Mouse (Mus musculus): ENCODE data around the gene Slc2a4. TPM values are rescaled to one million over a fixed set of nuclear protein-coding genes. Genes with fewer than 3 reads are reported as not detected.

Slc2a4 gene
- polyA plus RNA-seq (2012): 0.54 and 1.5 TPM in 2 replicates

DNA sequence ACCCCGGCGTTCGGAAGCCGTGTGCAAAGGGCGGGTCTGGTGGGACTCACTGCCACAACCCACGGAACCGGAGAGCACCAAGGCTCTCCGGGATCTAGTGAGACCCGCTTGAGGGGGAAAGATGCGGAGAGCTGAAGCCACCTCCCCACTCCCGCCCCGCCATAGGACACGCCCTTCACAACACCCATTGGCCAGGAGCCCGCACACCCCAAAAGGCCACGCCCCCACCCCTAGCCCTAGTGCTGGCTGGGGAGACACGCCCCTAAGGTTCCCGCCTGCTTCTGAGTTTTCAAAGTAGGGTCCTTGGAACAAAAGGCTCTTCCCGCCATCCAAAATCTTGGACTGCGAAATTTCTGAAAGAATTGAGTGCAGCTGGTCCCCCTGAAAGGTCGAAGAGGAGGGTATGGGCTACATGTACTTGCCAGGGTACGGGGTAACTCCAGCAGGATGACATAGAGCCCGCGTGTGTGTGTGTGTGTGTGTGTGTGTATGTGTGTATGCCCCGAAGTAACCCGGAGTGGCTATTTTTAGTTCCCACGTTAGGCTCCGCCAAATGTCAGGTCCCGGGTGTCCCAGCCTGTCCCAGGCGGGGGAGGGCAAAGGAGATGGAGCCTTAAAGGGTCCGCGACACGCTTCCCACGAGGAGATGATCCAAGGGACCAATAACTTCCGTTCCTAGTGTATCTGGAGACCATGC lies at the start of gene Slc2a4:
Gene Slc2a4 (minus strand): TSS at position 123 of the 697 bp plus-strand sequence.

DNA sequence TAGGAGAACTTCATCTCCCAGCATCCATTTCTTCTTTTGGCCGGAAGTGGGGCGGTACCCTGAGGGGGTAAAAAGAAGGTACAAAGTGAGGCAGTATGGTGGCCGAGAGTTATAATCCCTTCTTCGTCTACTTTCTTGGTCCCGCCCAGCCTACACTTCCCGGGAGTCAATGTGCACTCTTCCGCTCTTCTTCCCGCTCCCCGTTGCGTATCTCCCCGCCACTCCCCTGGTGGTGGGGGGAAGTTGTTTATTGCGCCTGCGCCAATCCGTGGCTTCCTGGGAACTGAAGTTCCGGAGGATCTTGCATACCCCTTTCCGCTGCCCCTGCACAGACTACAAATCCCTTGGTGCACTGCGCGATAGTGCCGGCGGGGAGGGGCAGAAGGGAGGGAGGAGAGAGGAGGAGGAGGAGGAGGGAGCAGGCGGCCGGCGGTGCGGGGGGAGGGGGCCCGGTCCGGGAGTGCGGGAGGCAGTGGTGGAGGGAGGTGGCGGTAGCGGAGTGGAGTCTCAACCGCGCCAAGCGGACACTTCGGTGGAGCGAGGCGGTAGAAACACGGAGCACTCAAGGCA lies 47.5 kb upstream of the Slc2a4 start, which contains the start of gene Phf23:
Gene Phf23 (plus strand): TSS at position 387 of the 570 bp plus-strand sequence.

DNA sequence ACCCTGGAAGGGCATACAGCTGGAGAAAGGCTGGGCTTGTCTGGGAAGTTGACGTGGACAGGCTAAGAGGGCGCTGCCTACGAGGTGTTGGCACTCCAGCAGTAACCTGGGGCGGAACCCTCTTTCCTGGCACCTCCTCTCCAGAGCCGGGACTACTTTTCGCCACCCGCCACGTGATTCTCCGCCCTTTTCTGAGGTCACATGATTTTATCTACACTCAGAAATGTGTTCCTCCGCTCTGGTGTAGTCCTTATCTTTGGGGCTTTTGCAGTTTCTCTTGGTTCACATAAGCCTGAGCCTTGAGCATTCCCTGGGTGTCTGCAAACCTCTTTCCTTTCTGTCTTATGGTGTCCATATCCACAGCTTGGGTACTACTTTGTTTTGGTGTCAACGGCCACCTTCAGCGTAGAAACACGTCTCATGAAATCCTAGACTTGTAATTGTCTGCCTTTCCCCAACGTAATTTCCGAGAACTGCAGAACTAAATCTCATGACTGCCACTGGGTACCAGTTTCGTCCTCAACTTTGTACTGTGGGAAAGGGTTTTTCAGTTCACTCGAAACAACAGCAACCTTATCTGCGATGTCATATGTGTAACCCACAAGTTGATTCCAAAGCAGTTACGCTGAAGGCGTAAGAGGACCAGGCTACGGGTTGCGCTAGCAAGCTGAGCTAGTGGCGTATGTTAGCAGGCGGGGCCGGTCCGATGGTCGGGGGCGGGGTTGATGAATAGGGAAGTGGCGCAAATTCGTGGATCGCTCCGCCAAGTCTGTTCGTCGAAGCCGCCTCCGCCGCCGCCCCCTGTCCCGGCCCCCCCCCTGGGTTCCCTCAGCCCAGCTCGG lies 43.1 kb upstream of the Slc2a4 start, which contains the start of gene Gabarap:
Gene Gabarap (plus strand): TSS at position 294 of the 842 bp plus-strand sequence.

DNA sequence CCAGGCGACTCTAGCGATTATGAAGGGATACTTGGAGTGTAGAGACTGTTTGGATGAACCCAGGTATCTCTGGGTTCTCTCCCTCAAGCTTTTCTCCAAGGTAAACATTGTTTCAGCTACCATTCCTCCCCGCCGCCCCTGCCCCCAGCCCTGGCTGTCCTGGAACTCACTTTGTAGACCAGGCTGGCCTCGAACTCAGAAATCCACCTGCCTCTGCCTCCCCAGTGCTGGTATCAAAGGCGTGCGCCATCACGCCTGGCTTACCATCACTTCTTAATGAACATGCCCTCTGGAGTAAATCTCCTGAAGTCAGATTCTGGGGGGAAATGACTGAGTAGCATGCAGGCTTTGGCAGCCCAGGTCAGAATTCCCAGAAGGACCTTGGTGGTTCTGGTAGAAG lies 34.2 kb upstream of the Slc2a4 start, which contains the start of gene Elp5:
Gene Elp5 (minus strand): TSS at position 293 of the 400 bp plus-strand sequence.

DNA sequence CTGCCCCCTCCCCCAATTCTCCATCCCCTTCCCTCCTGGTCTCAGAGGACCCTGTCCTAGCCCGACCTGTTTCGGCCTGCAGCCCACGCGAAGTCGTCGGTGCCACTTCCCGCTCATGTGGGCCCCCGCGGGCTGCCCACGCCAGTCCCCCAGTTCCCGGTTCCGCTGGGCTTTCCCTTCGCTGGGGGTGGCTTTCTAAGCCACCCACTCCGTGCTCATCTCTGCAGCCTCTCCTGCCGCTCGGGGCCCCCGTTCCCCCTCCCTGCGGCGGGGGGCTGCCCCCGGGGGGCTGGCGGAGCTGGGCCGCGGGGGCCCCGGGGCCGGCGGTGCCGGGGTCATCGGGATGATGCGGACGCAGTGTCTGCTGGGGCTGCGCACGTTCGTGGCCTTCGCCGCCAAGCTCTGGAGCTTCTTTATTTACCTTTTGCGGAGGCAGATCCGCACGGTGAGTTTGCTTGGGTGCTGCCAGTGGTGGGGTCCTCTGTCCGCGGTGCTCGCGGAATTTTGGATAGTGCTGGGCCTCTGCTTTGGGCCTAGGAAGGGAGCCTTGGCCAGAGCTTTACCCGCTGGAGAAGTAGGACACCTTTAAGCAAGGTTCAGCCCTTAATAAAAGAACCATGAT lies 33.3 kb upstream of the Slc2a4 start, which contains the start of gene Ctdnep1:
Gene Ctdnep1 (plus strand): TSS at position 16 of the 622 bp plus-strand sequence.

DNA sequence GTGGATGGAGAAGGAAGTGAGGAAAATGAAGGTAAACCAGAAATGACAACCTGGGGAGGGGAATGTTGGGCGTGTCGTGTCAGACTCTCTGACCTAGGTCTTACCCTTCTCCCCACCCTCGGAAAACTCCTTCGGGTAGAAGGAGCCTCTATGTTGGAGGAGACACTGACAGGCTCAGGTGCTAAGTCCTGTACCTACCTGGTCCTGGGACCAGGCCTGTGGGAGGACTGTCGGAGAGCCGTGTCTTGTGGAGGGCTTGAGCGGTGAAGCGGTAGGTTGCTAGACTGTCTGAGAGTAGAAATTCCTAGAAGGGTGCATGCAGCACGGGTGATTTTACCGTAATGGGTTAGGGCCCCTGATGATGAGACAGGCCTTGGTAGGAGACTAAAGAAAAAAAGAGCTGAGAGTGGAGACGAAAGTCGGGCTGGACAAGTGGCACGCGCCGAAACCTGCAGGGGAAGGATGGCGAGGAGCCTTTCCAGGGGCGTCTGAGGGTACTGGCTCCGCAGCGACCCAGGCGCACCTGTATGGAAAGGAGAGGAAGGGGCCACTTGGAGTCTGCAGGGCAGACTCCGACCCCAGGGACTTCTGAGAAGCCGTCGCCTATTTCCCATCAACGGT lies 16.8 kb upstream of the Slc2a4 start, which contains the start of gene Cldn7:
Gene Cldn7 (plus strand): TSS at position 130 of the 621 bp plus-strand sequence.

DNA sequence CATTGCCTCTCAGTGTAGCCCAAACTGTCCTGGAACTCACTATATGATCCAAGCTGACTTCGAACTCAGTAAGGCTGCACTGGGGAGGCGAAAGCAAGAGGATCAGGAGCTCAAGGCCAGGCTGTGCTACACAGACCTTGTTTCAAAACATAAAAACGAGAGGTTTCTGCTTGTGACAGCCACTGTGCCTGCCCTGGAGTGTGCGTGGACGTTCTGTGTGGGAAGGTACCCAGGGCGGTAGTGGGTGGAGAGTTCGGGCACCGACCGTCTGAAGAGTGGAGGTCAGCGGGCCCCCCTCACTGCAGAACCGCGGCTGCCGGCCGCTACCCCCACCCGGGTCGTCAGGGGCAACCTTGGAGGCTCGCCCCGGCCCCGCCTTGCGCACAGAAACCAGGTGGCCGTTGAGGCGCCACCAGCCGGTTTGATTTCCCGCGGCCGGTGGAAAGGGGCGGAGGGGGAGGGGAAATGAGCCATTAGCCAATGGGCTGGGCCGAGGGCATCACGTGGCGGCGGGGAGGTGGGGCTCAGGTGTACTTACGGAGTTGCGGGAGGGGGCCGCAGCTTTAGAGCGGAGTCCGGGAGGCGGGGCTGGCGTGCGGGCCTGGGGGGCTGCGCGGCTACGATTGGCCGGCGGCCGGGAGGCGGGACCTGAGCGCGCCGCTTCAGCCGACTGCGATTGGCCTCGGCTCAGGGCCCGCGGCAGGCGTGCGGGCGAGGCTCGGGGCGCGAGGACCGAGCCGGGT lies 12.7 kb downstream of the Slc2a4 start, which contains the start of gene Ybx2:
Gene Ybx2 (plus strand): TSS at position 660 of the 743 bp plus-strand sequence.

DNA sequence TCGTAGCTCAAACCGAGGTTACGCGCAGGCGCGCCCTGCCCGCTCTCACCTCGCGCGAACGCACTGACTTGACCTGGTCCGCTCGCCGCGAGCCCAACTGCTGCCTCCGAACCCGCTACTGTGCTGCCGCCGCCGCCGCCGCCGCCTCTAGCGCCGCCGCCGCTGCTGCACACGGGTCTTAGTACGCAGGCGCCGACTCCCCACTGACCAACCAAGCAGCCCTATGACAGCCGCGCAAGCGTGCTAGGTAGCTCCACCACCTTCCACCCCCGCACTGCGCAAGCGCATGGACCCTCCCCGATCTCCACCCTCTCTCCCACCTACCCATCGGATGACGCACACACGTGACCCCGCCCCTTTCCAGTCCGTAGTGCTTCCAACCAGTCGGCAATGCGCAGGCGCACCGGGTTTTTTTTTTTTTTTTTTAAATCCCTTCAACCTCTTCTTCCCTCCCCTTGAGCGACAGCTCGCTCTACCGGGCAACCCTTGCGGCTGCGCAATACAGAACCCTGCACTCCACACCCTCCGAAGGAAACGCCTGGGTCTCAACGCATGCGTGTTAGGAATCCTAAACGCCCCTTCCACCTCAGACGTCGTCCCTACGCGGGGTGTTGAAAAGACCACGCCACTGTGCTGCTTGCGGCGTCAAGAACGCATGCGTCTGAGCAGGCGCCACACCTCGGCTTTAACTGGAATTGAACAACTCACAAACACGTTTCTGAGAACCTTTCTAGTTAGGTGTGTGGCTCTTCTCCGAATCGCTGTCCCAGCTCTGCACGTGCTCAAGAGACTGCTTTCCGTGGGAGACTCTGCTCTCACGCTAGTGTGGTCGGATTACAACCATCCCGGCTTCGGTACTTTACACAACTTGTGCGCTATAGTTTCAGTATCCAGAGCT lies 26.6 kb downstream of the Slc2a4 start, which contains the start of gene Eif5a:
Gene Eif5a (minus strand): TSS at position 845 of the 898 bp plus-strand sequence.

DNA sequence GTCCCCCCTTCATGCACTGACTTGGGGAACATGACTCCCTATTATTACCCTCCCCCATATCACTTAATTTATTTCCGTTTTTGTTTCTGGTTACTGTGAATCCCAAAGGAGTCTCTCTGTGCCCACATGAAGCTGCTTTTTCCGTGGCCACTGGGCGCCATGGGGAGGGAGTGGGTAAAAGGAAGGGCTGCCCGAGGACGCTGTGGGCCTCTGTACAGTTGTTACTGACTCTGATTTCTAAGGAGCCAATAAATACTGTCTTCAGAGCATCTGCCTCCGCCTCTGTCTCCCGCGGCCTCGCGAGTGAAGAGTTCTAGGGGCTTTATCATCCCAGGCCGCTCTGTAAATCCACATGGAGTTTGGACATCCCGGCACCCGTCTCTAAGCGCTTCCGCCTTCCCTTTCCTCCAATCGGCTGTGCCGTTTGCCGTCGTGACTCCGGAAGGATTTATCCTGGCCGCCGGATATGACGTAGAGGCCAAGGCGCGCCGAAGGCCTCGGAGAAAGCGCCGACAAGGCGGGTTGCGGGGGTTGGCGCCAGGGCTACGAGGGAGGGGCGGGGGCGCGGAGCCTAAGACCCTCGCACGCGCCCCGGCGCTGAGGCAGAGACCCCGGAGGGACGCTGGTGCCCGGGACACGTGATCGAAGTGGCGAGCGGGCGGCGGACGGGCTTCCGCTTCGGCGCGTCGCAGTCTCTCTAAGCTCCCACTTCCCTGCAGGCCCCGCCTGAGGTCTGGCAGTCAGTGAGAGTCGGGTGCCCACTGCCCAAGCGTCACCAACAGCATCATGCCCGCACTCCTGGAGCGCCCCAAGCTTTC lies 34.2 kb downstream of the Slc2a4 start, which contains the start of gene Gps2:
Gene Gps2 (plus strand): TSS at position 335 of the 818 bp plus-strand sequence.

DNA sequence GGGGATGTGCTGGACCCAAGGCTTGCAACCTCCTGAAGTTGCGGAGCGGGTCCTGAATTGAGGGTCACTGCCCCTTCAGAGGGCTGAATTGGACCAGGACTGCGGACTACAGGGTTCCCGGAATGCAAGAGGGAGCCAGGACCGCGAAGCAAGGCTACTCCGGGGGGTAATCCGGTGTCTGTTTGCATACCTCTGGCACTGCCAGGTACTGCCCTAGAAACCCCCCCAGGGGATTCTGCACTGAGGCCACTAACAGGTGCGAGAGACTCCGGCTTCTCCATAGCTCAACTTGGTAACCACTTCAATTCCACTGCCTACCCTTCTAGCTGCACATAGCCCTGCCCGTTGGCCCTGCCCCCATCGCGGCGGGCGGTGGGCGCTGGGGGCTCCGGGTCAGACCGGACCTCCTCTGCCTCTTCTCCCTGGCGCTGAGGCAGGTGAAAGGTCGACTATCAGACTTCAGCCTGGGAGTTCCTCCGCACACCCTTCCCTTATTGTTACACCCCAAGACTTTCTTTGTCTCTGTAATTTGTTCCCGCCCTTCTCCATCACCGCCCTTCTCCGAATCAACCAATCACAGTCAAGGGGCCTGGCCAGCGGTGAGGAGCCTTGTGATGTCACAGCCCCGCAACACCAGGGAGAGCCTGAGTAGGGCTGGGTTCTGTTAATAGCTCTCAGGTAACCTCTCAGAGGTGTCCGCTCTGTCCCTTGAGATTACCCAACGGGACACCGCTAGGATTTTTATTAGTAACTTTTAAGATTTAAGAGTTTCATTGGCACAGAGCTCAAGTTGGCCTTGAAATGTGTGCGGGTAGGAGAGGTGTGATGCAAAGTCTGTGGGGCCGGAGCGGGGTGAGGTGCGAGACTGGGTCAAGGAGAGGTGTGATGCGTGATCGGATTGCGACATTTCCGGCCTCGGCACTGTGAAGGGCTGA lies 47.2 kb downstream of the Slc2a4 start, which contains the start of the genes 2810408A11Rik and Neurl4:
Gene 2810408A11Rik (minus strand): TSS at position 517 of the 935 bp plus-strand sequence.
Gene Neurl4 (plus strand): TSS at position 602 of the 935 bp plus-strand sequence.

DNA sequence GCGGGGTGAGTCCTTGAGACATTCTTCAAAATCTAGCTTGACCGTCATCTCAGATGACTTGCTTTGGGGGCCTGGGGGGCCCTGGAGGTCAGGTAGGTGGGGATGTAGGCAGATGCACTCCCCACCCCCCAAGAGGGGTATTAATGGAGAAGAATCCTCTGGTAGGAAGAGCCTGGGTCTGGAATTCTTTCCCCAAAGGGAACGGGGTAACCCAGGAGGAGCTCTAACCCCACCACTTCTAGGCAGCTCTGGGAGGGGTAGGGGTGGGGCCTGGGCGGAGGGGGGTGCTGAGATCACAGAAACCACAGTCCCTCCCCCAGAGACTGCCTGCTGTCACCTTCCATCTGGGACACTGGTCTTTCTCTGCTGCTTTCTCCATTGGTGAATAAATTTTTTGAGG lies 52.7 kb downstream of the Slc2a4 start, which contains the start of gene Acap1:
Gene Acap1 (minus strand): TSS at position 249 of the 400 bp plus-strand sequence.

Other genes starting within 250 kb of the Slc2a4 start
- gene Polr2a, start 189.6 kb downstream of the Slc2a4 start, polyA plus RNA-seq (2012): 82.4 and 83.8 TPM in 2 replicates
- not detected in 2 replicates for gene Slc35g3, start 186.2 kb downstream of the Slc2a4 start, polyA plus RNA-seq (2012)
- gene Zbtb4, start 182.3 kb downstream of the Slc2a4 start, polyA plus RNA-seq (2012): 3.7 and 6.1 TPM in 2 replicates
- gene Chrnb1, start 152.2 kb downstream of the Slc2a4 start, polyA plus RNA-seq (2012): 1.1 and 1.2 TPM in 2 replicates
- gene Fgf11, start 146.3 kb downstream of the Slc2a4 start, polyA plus RNA-seq (2012): 1.1 and 1.4 TPM in 2 replicates
- gene Tmem102, start 142.6 kb downstream of the Slc2a4 start, polyA plus RNA-seq (2012): 0.03 TPM in 1 of 2 replicates, not detected in the other
- not detected in 2 replicates for gene Gm39566, start 132.9 kb downstream of the Slc2a4 start, polyA plus RNA-seq (2012)
- gene Spem2, start 129.7 kb downstream of the Slc2a4 start, polyA plus RNA-seq (2012): not detected in 2 replicates
- gene Spem1, start 126.0 kb downstream of the Slc2a4 start, polyA plus RNA-seq (2012): 0.11 TPM in 1 of 2 replicates, not detected in the other
- gene Nlgn2, start 110.4 kb downstream of the Slc2a4 start, polyA plus RNA-seq (2012): 40.3 and 57.2 TPM in 2 replicates
- 437 and 678 TPM in 2 replicates for gene Tmem256, start 109.7 kb downstream of the Slc2a4 start, polyA plus RNA-seq (2012)
- 149 and 165 TPM in 2 replicates for gene Plscr3, start 101.8 kb downstream of the Slc2a4 start, polyA plus RNA-seq (2012)
- gene Tnk1, start 89.5 kb downstream of the Slc2a4 start, polyA plus RNA-seq (2012): 0.27 and 0.99 TPM in 2 replicates
- not detected in 2 replicates for gene Tmem95, start 70.2 kb downstream of the Slc2a4 start, polyA plus RNA-seq (2012)
- gene Kctd11, start 66.8 kb downstream of the Slc2a4 start, polyA plus RNA-seq (2012): 1.2 and 1.7 TPM in 2 replicates
- gene Acap1, start 52.6 kb downstream of the Slc2a4 start, polyA plus RNA-seq (2012): 138 and 178 TPM in 2 replicates
- gene 2810408A11Rik, start 47.2 kb downstream of the Slc2a4 start, polyA plus RNA-seq (2012): 1.7 and 2.8 TPM in 2 replicates
- 79.1 and 86.6 TPM in 2 replicates for gene Neurl4, start 47.1 kb downstream of the Slc2a4 start, polyA plus RNA-seq (2012)
- 173 and 210 TPM in 2 replicates for gene Gps2, start 34.3 kb downstream of the Slc2a4 start, polyA plus RNA-seq (2012)
- 2,243 and 2,337 TPM in 2 replicates for gene Eif5a, start 26.2 kb downstream of the Slc2a4 start, polyA plus RNA-seq (2012)
- 1.3 and 1.6 TPM in 2 replicates for gene Ybx2, start 12.4 kb downstream of the Slc2a4 start, polyA plus RNA-seq (2012)
- gene Cldn7, start 16.6 kb upstream of the Slc2a4 start, polyA plus RNA-seq (2012): 0.12 TPM in 1 of 2 replicates, not detected in the other
- gene Ctdnep1, start 33.0 kb upstream of the Slc2a4 start, polyA plus RNA-seq (2012): 253 and 255 TPM in 2 replicates
- 12.4 and 14.3 TPM in 2 replicates for gene Elp5, start 34.3 kb upstream of the Slc2a4 start, polyA plus RNA-seq (2012)
- gene Gabarap, start 43.0 kb upstream of the Slc2a4 start, polyA plus RNA-seq (2012): 379 and 448 TPM in 2 replicates
- 73.1 and 84.1 TPM in 2 replicates for gene Phf23, start 47.6 kb upstream of the Slc2a4 start, polyA plus RNA-seq (2012)
- gene Dvl2, start 52.4 kb upstream of the Slc2a4 start, polyA plus RNA-seq (2012): 50.0 and 50.7 TPM in 2 replicates
- 22.8 and 23.6 TPM in 2 replicates for gene Acadvl, start 67.2 kb upstream of the Slc2a4 start, polyA plus RNA-seq (2012)
- 22.0 and 24.1 TPM in 2 replicates for gene Dlg4, start 68.8 kb upstream of the Slc2a4 start, polyA plus RNA-seq (2012)
- not detected in 2 replicates for gene Asgr1, start 105.9 kb upstream of the Slc2a4 start, polyA plus RNA-seq (2012)
- 0.37 and 0.61 TPM in 2 replicates for gene Asgr2, start 144.5 kb upstream of the Slc2a4 start, polyA plus RNA-seq (2012)
- 2.7 and 3.7 TPM in 2 replicates for gene Mgl2, start 182.1 kb upstream of the Slc2a4 start, polyA plus RNA-seq (2012)
- 0.88 and 1.1 TPM in 2 replicates for gene Clec10a, start 208.0 kb upstream of the Slc2a4 start, polyA plus RNA-seq (2012)

Data from megakaryocyte-erythroid progenitor cell, adult 5 weeks (primary cell).